9 mouse cellular contexts compared by ENCODE assay signal in the genomic region with DNA sequence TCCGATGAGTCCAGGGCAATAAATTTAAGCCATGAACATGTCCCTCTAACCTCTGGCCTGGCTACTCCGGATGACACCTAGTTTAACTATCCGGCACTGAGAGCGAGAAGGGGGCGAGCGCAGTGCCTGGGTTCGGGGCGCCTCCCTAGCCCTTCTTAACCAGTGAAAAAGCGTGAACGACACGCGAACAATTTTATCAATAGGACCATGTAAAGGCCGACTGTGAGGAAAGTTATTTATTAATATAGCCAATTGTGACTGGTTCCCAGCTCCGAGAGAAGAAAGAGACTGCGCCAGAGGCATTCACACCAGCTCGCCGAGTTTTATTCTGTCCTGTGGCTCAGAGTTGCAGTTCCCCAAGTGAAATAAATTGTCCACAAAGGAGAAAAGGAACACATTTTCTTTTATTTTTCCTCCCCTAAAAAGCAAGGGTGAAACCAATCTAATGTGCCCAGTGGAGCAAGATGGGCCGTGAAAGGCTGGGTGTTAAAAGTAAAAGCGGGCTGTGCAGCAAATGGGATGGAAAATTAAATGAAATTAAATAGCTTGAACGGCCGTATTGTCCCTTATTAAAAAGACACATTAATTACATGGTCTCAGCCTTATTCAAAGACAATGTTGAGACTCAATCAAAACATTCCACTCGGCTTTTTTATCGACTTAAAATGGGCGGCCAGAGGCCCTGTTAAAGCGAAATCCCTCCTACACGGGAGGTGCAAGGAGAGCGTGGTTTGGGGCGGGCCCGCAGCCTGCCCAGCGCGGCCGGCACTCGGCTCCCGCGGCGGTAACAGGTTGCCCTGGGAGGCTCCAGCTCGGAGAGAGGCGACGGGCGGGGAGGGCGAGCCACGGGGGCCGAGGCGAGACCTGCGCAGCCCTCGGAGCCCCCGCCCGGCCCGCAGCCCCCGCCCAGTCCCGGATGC. TPM values are rescaled to one million over a fixed set of nuclear protein-coding genes. Genes with fewer than 3 reads are reported as not detected.
DNase-seq lines count a peak whose midpoint lies in the region; ATAC-seq lines count a peak whose summit lies in the region.
"Had no signal": no experiment of that assay in that cellular context is flagged by ENCODE, and none has a peak within 500 bp of the region (broad histone marks: within the 10 kb centered on the region; RNA-seq: fewer than 3 reads in every experiment).

No protein-coding gene starts in this region.

- no peaks in the 10 kb centered on the region for H3K9me3 ChIP-seq in lung, embryonic 16.5 days (ENCODE audit: control insufficient read depth, low read length)
- no peaks in the 10 kb centered on the region for H3K9me3 ChIP-seq in embryonic facial prominence, embryonic 14.5 days (ENCODE audit: control insufficient read depth, low read length)
- no peaks in the 10 kb centered on the region for H3K9me3 ChIP-seq in hindbrain, embryonic 16.5 days (ENCODE audit: control insufficient read depth, low read length)
- no peaks in the 10 kb centered on the region for H3K9me3 ChIP-seq in midbrain, embryonic 16.5 days (replicated peaks; ENCODE audit: control insufficient read depth, low read length, poor library complexity, severe bottlenecking)

- H3K9ac ChIP-seq in lung, embryonic 16.5 days (ENCODE audit: low read length), result peak overlapping the region; percentile 35; the same call in 1 of the 2 replicates
- H3K9ac ChIP-seq in embryonic facial prominence, embryonic 14.5 days (ENCODE audit: low read depth, low read length), result peak overlapping the region; percentile 49
- H3K9ac ChIP-seq in hindbrain, embryonic 16.5 days (ENCODE audit: low read depth, low read length), result peak overlapping the region; percentile 61
- H3K9ac ChIP-seq in midbrain, embryonic 16.5 days (ENCODE audit: low read depth, low read length), result peak overlapping the region; percentile 48

- peaks cover 8% of the 10 kb centered on the region for H3K4me1 ChIP-seq in lung, embryonic 16.5 days (replicated peaks; ENCODE audit: control insufficient read depth, insufficient read depth, low read length)
- H3K4me1 ChIP-seq in embryonic facial prominence, embryonic 14.5 days (ENCODE audit: control insufficient read depth, insufficient read depth, low read length), result peaks cover 3% of the 10 kb centered on the region; the same call in 1 of the 2 replicates
- H3K4me1 ChIP-seq in hindbrain, embryonic 16.5 days (ENCODE audit: control insufficient read depth, insufficient read depth, low read depth, low read length), result peaks cover 11% of the 10 kb centered on the region
- peaks cover 7% of the 10 kb centered on the region for H3K4me1 ChIP-seq in midbrain, embryonic 16.5 days (ENCODE audit: control insufficient read depth, insufficient read depth, low read length)

- H3K27ac ChIP-seq in lung, embryonic 16.5 days (ENCODE audit: low read length), result no peak overlapping the region
- H3K27ac ChIP-seq in embryonic facial prominence, embryonic 14.5 days (replicated peaks; ENCODE audit: low read depth, low read length), result no peak overlapping the region
- peak overlapping the region; percentile 27; the same call in 1 of the 2 replicates for H3K27ac ChIP-seq in hindbrain, embryonic 16.5 days (ENCODE audit: low read depth, low read length)
- H3K27ac ChIP-seq in midbrain, embryonic 16.5 days (ENCODE audit: low read length), result no peak overlapping the region

- H3K4me2 ChIP-seq in lung, embryonic 16.5 days (ENCODE audit: low read depth, low read length), result peak overlapping the region; percentile 95
- H3K4me2 ChIP-seq in embryonic facial prominence, embryonic 14.5 days (ENCODE audit: low read depth, low read length), result peak overlapping the region; percentile 80
- peak overlapping the region; percentile 81 for H3K4me2 ChIP-seq in hindbrain, embryonic 16.5 days (ENCODE audit: low read length)
- H3K4me2 ChIP-seq in midbrain, embryonic 16.5 days (ENCODE audit: low read length), result peak overlapping the region; percentile 65

- H3K36me3 ChIP-seq in lung, embryonic 16.5 days (ENCODE audit: control insufficient read depth, insufficient read depth, low read length), result no peaks in the 10 kb centered on the region
- no peaks in the 10 kb centered on the region for H3K36me3 ChIP-seq in embryonic facial prominence, embryonic 14.5 days (ENCODE audit: control insufficient read depth, insufficient read depth, low read length)
- H3K36me3 ChIP-seq in hindbrain, embryonic 16.5 days (ENCODE audit: control insufficient read depth, insufficient read depth, low read length), result no peaks in the 10 kb centered on the region
- no peaks in the 10 kb centered on the region for H3K36me3 ChIP-seq in midbrain, embryonic 16.5 days (ENCODE audit: control insufficient read depth, insufficient read depth, low read length)

- peaks cover 92% of the 10 kb centered on the region for H3K27me3 ChIP-seq in lung, embryonic 16.5 days (ENCODE audit: control insufficient read depth, insufficient read depth, low read depth, low read length)
- peaks cover 99% of the 10 kb centered on the region for H3K27me3 ChIP-seq in embryonic facial prominence, embryonic 14.5 days (replicated peaks; ENCODE audit: control insufficient read depth, insufficient read depth, low read length)
- peaks cover 46% of the 10 kb centered on the region for H3K27me3 ChIP-seq in hindbrain, embryonic 16.5 days (replicated peaks; ENCODE audit: control insufficient read depth, insufficient read depth, low read length)
- H3K27me3 ChIP-seq in midbrain, embryonic 16.5 days (ENCODE audit: control insufficient read depth, insufficient read depth, low read depth, low read length), result peaks cover 66% of the 10 kb centered on the region

- peak; percentile 71 for ATAC-seq in lung, embryonic 16.5 days (ENCODE audit: low read depth)
- ATAC-seq in embryonic facial prominence, embryonic 14.5 days (ENCODE audit: low read depth), result peak; percentile 53
- ATAC-seq in hindbrain, embryonic 16.5 days, result peak; percentile 59
- peak; percentile 50 for ATAC-seq in midbrain, embryonic 16.5 days
- ATAC-seq in megakaryocyte-erythroid progenitor cell, adult 5-6 weeks (replicated peaks; ENCODE audit: low FRiP score, low TSS enrichment, poor library complexity, severe bottlenecking), result no peak

- no peak for DNase-seq in lung, adult 18-20 months
- no peak for DNase-seq in embryonic facial prominence, embryonic 14.5 days (ENCODE audit: low spot score)
- no peak for DNase-seq in layer of hippocampus, adult 18-20 months (ENCODE audit: low spot score in 2 of 2)
- DNase-seq in left cerebral cortex, adult 11 months (ENCODE audit: low spot score), result no peak

- 2% methylated on average over 49 of the region's 51 CpGs for WGBS in lung, embryonic 16.5 days
- 2% methylated on average over 48 of the region's 51 CpGs for WGBS in embryonic facial prominence, embryonic 14.5 days
- WGBS in hindbrain, embryonic 16.5 days, result 2% methylated on average over 49 of the region's 51 CpGs
- WGBS in midbrain, embryonic 16.5 days, result 2% methylated on average over 40 of the region's 51 CpGs

- peak overlapping the region; percentile 55 for H3K4me3 ChIP-seq in lung, embryonic 16.5 days (ENCODE audit: low read length)
- H3K4me3 ChIP-seq in embryonic facial prominence, embryonic 14.5 days (ENCODE audit: low read depth, low read length), result peak overlapping the region; percentile 49
- H3K4me3 ChIP-seq in hindbrain, embryonic 16.5 days (ENCODE audit: low read length), result peak overlapping the region; percentile 51
- H3K4me3 ChIP-seq in midbrain, embryonic 16.5 days (ENCODE audit: low read depth, low read length), result peak overlapping the region; percentile 42
- H3K4me3 ChIP-seq: myocyte had no signal

RNA-seq across cellular contexts. Expression of a gene that starts 2.3 kb away (rescaled TPM):
- not detected in 2 replicates for polyA plus RNA-seq in lung, embryonic 16.5 days (2015; fragmentation: Nextera tagmentation; extraction: Ambion mirVana)
- polyA plus RNA-seq in embryonic facial prominence, embryonic 14.5 days (2014; fragmentation: Nextera tagmentation; extraction: Ambion mirVana), result not detected in 2 replicates
- 0.36 and 0.48 TPM in 2 replicates for polyA plus RNA-seq in hindbrain, embryonic 16.5 days (2015; fragmentation: Nextera tagmentation; extraction: Ambion mirVana)
- polyA plus RNA-seq in midbrain, embryonic 16.5 days (2015; fragmentation: Nextera tagmentation; extraction: Ambion mirVana), result 0.24 and 0.32 TPM in 2 replicates
- not detected for total RNA-seq in layer of hippocampus, adult 18-20 months (2021)
- total RNA-seq in megakaryocyte-erythroid progenitor cell, adult 5-6 weeks (2014; fragmentation: Nextera tagmentation), result not detected in 2 replicates
- total RNA-seq in megakaryocyte-erythroid progenitor cell, adult 5-6 weeks (2017), result not detected in 2 replicates
- polyA plus RNA-seq: myocyte had no signal

RNA-seq across cellular contexts. Expression of a gene that starts 39.5 kb away (rescaled TPM):
- 49.3 and 49.8 TPM in 2 replicates for polyA plus RNA-seq in lung, embryonic 16.5 days (2015; fragmentation: Nextera tagmentation; extraction: Ambion mirVana)
- 42.1 and 42.7 TPM in 2 replicates for polyA plus RNA-seq in embryonic facial prominence, embryonic 14.5 days (2014; fragmentation: Nextera tagmentation; extraction: Ambion mirVana)
- polyA plus RNA-seq in hindbrain, embryonic 16.5 days (2015; fragmentation: Nextera tagmentation; extraction: Ambion mirVana), result 68.7 and 72.4 TPM in 2 replicates
- 75.0 and 78.6 TPM in 2 replicates for polyA plus RNA-seq in midbrain, embryonic 16.5 days (2015; fragmentation: Nextera tagmentation; extraction: Ambion mirVana)
- 10 to 100 TPM; 33.0 to 40.3 TPM for total RNA-seq in layer of hippocampus, adult 18-20 months (2021)
- total RNA-seq in megakaryocyte-erythroid progenitor cell, adult 5-6 weeks (2014; fragmentation: Nextera tagmentation), result 27.5 and 28.5 TPM in 2 replicates
- 38.9 and 41.7 TPM in 2 replicates for total RNA-seq in megakaryocyte-erythroid progenitor cell, adult 5-6 weeks (2017)
